Mouse (Mus musculus): ENCODE measurements around the gene Eefsec. TPM values are rescaled to one million over a fixed set of nuclear protein-coding genes. Genes with fewer than 3 reads are reported as not detected.

The Eefsec gene
- polyA plus RNA-seq, 1 experiment from 2014 or later: 19.2 TPM

GRCm38 (mm10) chr6:88384420-88385053 lies 61.8 kb downstream of the Eefsec start:
- no peak for ATAC-seq (ENCODE audit: insufficient number of reproducible peaks, insufficient read depth, low FRiP score, low read depth)
- WGBS: 51% methylated on average over 8 of the region's 8 CpGs
- no peaks in the 10 kb centered on the region for H3K36me3 ChIP-seq (ENCODE audit: control insufficient read depth, insufficient read depth, low read length)
- H3K4me2 ChIP-seq (ENCODE audit: low read length): no peak overlapping the region
- H3K9me3 ChIP-seq (ENCODE audit: control insufficient read depth, low read length): no peaks in the 10 kb centered on the region
- no peak overlapping the region for H3K9ac ChIP-seq (ENCODE audit: low read length)
- no peak overlapping the region for H3K4me3 ChIP-seq (ENCODE audit: control insufficient read depth in 1 of 2, insufficient read depth in 1 of 2, low read depth in 1 of 2, low read length in 2 of 2)
- H3K27ac ChIP-seq (replicated peaks in 1 of 2; ENCODE audit: control insufficient read depth in 1 of 2, insufficient read depth in 1 of 2, low read depth in 2 of 2, low read length in 2 of 2): no peak overlapping the region
- H3K27me3 ChIP-seq (ENCODE audit: control insufficient read depth, insufficient read depth, low read length): no peaks in the 10 kb centered on the region
- H3K4me1 ChIP-seq (ENCODE audit: control insufficient read depth in 2 of 2, insufficient read depth in 2 of 2, low read length in 2 of 2): peaks cover 1 to 8% of the 10 kb centered on the region in 2 experiments

- H3K4me2 ChIP-seq (ENCODE audit: low read length): no peak overlapping the region
- no peak overlapping the region for H3K4me3 ChIP-seq (ENCODE audit: control insufficient read depth in 1 of 2, insufficient read depth in 1 of 2, low read depth in 1 of 2, low read length in 2 of 2)
- H3K9me3 ChIP-seq (ENCODE audit: control insufficient read depth, low read length): no peaks in the 10 kb centered on the region
- peaks cover 6 to 13% of the 10 kb centered on the region in 2 experiments for H3K4me1 ChIP-seq (ENCODE audit: control insufficient read depth in 2 of 2, insufficient read depth in 2 of 2, low read length in 2 of 2)
- no peaks in the 10 kb centered on the region for H3K36me3 ChIP-seq (ENCODE audit: control insufficient read depth, insufficient read depth, low read length)
- no peak overlapping the region for H3K27ac ChIP-seq (replicated peaks in 1 of 2; ENCODE audit: control insufficient read depth in 1 of 2, insufficient read depth in 1 of 2, low read depth in 2 of 2, low read length in 2 of 2)
- H3K27me3 ChIP-seq (ENCODE audit: control insufficient read depth, insufficient read depth, low read length): no peaks in the 10 kb centered on the region
- no peak overlapping the region for H3K9ac ChIP-seq (ENCODE audit: low read length)
- no peak for ATAC-seq (ENCODE audit: insufficient number of reproducible peaks, insufficient read depth, low FRiP score, low read depth)
These were observed 62.6 kb downstream of the Eefsec start for GRCm38 (mm10) chr6:88383734-88384133.

- Histone ChIP-seq H3K36me3 (ENCODE audit: control insufficient read depth, insufficient read depth, low read length) (0 out of 2 replicates have a peak, but pooled peaks cover 3% of the 10 kb centered on the region), H3K4me2 (ENCODE audit: low read length) (no peak overlapping the region), H3K9me3 (ENCODE audit: control insufficient read depth, low read length) (no peaks in the 10 kb centered on the region), H3K27me3 (ENCODE audit: control insufficient read depth, insufficient read depth, low read length) (no peaks in the 10 kb centered on the region), H3K4me1 (ENCODE audit: control insufficient read depth in 2 of 2, insufficient read depth in 2 of 2, low read length in 2 of 2) (peaks cover 7 to 10% of the 10 kb centered on the region in 2 experiments), H3K27ac (replicated peaks in 1 of 2; ENCODE audit: control insufficient read depth in 1 of 2, insufficient read depth in 1 of 2, low read depth in 2 of 2, low read length in 2 of 2) (no peak overlapping the region), H3K4me3 (ENCODE audit: control insufficient read depth in 1 of 2, insufficient read depth in 1 of 2, low read depth in 1 of 2, low read length in 2 of 2) (no peak overlapping the region), H3K9ac (ENCODE audit: low read length) (no peak overlapping the region)
- 20% methylated on average over 3 of the region's 3 CpGs for WGBS
- ATAC-seq (ENCODE audit: insufficient number of reproducible peaks, insufficient read depth, low FRiP score, low read depth): no peak
These were observed 66.6 kb downstream of the Eefsec start for GRCm38 (mm10) chr6:88379756-88380155.

GRCm38 (mm10) chr6:88378829-88379228 lies 67.5 kb downstream of the Eefsec start:
- peaks cover 7 to 10% of the 10 kb centered on the region in 2 experiments for H3K4me1 ChIP-seq (ENCODE audit: control insufficient read depth in 2 of 2, insufficient read depth in 2 of 2, low read length in 2 of 2)
- H3K9me3 ChIP-seq (ENCODE audit: control insufficient read depth, low read length): no peaks in the 10 kb centered on the region
- H3K27me3 ChIP-seq (ENCODE audit: control insufficient read depth, insufficient read depth, low read length): no peaks in the 10 kb centered on the region
- no peak for ATAC-seq (ENCODE audit: insufficient number of reproducible peaks, insufficient read depth, low FRiP score, low read depth)
- 76% methylated on average over 1 of the region's 1 CpGs for WGBS
- no peak overlapping the region for H3K4me3 ChIP-seq (ENCODE audit: control insufficient read depth in 1 of 2, insufficient read depth in 1 of 2, low read depth in 1 of 2, low read length in 2 of 2)
- no peak overlapping the region for H3K4me2 ChIP-seq (ENCODE audit: low read length)
- H3K36me3 ChIP-seq (ENCODE audit: control insufficient read depth, insufficient read depth, low read length): 0 out of 2 replicates have a peak, but pooled peaks cover 3% of the 10 kb centered on the region
- no peak overlapping the region for H3K9ac ChIP-seq (ENCODE audit: low read length)
- H3K27ac ChIP-seq (replicated peaks in 1 of 2; ENCODE audit: control insufficient read depth in 1 of 2, insufficient read depth in 1 of 2, low read depth in 2 of 2, low read length in 2 of 2): no peak overlapping the region

GRCm38 (mm10) chr6:88374247-88374646 lies 72.1 kb downstream of the Eefsec start:
- H3K27me3 ChIP-seq (ENCODE audit: control insufficient read depth, insufficient read depth, low read length): no peaks in the 10 kb centered on the region
- no peak overlapping the region for H3K4me2 ChIP-seq (ENCODE audit: low read length)
- H3K9ac ChIP-seq (ENCODE audit: low read length): no peak overlapping the region
- no peaks in the 10 kb centered on the region for H3K9me3 ChIP-seq (ENCODE audit: control insufficient read depth, low read length)
- H3K36me3 ChIP-seq (ENCODE audit: control insufficient read depth, insufficient read depth, low read length): 0 out of 2 replicates have a peak, but pooled peaks cover 3% of the 10 kb centered on the region
- H3K4me3 ChIP-seq (ENCODE audit: control insufficient read depth in 1 of 2, insufficient read depth in 1 of 2, low read depth in 1 of 2, low read length in 2 of 2): no peak overlapping the region
- H3K27ac ChIP-seq (replicated peaks in 1 of 2; ENCODE audit: control insufficient read depth in 1 of 2, insufficient read depth in 1 of 2, low read depth in 2 of 2, low read length in 2 of 2): no peak overlapping the region
- WGBS: 71% methylated on average over 7 of the region's 7 CpGs
- ATAC-seq (ENCODE audit: insufficient number of reproducible peaks, insufficient read depth, low FRiP score, low read depth): no peak
- peaks cover 4 to 6% of the 10 kb centered on the region in 2 experiments for H3K4me1 ChIP-seq (ENCODE audit: control insufficient read depth in 2 of 2, insufficient read depth in 2 of 2, low read length in 2 of 2)

- H3K4me3 ChIP-seq (ENCODE audit: control insufficient read depth in 1 of 2, insufficient read depth in 1 of 2, low read depth in 1 of 2, low read length in 2 of 2): no peak overlapping the region
- H3K9me3 ChIP-seq (ENCODE audit: control insufficient read depth, low read length): no peaks in the 10 kb centered on the region
- H3K4me1 ChIP-seq (ENCODE audit: control insufficient read depth in 2 of 2, insufficient read depth in 2 of 2, low read length in 2 of 2): peaks cover 0 to 4% of the 10 kb centered on the region in 2 experiments; a peak in 3 of 4 replicates
- no peak overlapping the region for H3K27ac ChIP-seq (replicated peaks in 1 of 2; ENCODE audit: control insufficient read depth in 1 of 2, insufficient read depth in 1 of 2, low read depth in 2 of 2, low read length in 2 of 2)
- no peaks in the 10 kb centered on the region for H3K27me3 ChIP-seq (ENCODE audit: control insufficient read depth, insufficient read depth, low read length)
- H3K4me2 ChIP-seq (ENCODE audit: low read length): no peak overlapping the region
- ATAC-seq (ENCODE audit: insufficient number of reproducible peaks, insufficient read depth, low FRiP score, low read depth): no peak
- H3K36me3 ChIP-seq (ENCODE audit: control insufficient read depth, insufficient read depth, low read length): no peaks in the 10 kb centered on the region
- 65% methylated on average over 8 of the region's 8 CpGs for WGBS
- H3K9ac ChIP-seq (ENCODE audit: low read length): no peak overlapping the region
These were observed 76.3 kb downstream of the Eefsec start for GRCm38 (mm10) chr6:88369851-88370635.

- Histone ChIP-seq H3K9ac (ENCODE audit: low read length) (no peak overlapping the region), H3K9me3 (ENCODE audit: control insufficient read depth, low read length) (no peaks in the 10 kb centered on the region), H3K27me3 (ENCODE audit: control insufficient read depth, insufficient read depth, low read length) (no peaks in the 10 kb centered on the region), H3K4me2 (ENCODE audit: low read length) (no peak overlapping the region), H3K27ac (replicated peaks in 1 of 2; ENCODE audit: control insufficient read depth in 1 of 2, insufficient read depth in 1 of 2, low read depth in 2 of 2, low read length in 2 of 2) (no peak overlapping the region), H3K36me3 (ENCODE audit: control insufficient read depth, insufficient read depth, low read length) (no peaks in the 10 kb centered on the region), H3K4me1 (ENCODE audit: control insufficient read depth in 2 of 2, insufficient read depth in 2 of 2, low read length in 2 of 2) (no peaks in the 10 kb centered on the region), H3K4me3 (ENCODE audit: control insufficient read depth in 1 of 2, insufficient read depth in 1 of 2, low read depth in 1 of 2, low read length in 2 of 2) (no peak overlapping the region)
- no peak for ATAC-seq (ENCODE audit: insufficient number of reproducible peaks, insufficient read depth, low FRiP score, low read depth)
- WGBS: 23% methylated on average over 1 of the region's 1 CpGs
These were observed 82.8 kb downstream of the Eefsec start for GRCm38 (mm10) chr6:88363475-88364012.
